Mouse (Mus musculus): Measurements from ENCODE around the gene Opa1. TPM values are rescaled to one million over a fixed set of nuclear protein-coding genes. Genes with fewer than 3 reads are reported as not detected.

Gene Opa1
- polyA plus RNA-seq, 1 experiment = 22.2 TPM

DNA sequence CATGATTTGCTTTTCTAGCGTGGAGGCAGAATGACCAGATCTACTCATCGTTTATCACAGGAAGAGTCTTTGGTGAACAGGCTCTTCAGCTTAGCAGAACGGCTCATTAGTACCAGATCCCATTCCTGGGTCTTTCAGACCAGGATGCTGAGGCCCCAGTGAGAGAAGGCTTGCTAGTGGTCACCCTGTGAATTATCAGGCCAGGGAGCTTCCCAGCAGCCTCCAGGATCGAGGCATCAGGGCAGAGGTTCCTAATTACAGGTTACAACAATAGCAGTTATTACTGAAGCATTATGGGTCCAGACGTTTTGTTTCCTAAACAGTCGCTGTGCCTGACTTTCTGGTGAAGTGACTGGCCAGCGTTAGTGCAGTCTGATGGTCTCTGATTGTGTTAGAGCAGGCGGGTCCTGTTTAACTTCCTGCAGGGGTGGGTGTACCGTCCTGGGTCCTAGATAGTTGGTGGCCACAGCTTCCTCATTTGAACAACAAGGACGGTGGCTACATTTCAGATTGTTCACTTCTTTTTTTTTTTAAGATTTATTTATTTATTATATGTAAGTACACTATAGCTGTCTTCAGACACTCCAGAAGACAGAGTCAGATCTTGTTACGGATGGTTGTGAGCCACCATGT lies 110.2 kb downstream of the Opa1 start:
- DNase-seq (ENCODE audit: low spot score) = no peak

DNA sequence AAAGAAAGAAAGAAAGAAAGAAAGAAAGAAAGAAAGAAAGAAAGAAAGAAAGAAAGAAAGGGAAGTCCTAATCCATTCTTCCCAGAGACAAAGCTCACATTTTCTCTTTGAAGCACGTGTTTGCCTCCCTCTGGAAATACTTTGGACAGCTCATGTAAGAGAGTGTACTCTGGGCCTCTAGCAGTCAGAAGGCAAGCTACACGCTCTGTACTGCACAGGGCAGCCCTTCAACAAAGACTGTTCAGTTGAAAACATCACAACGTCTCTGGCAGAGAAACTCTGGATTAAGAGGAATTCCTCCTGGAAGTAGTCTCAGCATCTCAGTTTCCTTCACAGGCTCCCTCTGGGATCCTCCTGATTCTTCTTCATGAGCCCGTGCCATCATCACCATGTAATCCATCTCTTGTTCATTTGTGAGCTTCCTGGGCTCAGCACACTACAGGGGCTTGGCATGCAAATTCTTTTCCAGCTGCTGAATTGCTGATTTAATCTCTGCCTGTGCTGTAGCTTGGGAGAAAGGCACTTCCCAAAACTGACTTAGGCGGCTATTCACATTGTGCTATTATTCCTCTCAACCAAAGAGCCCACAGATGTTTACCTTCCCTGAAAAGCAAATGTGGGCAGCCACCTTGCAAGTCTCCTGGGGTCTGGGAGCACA lies 114.0 kb downstream of the Opa1 start:
- DNase-seq (ENCODE audit: low spot score) = no peak

DNA sequence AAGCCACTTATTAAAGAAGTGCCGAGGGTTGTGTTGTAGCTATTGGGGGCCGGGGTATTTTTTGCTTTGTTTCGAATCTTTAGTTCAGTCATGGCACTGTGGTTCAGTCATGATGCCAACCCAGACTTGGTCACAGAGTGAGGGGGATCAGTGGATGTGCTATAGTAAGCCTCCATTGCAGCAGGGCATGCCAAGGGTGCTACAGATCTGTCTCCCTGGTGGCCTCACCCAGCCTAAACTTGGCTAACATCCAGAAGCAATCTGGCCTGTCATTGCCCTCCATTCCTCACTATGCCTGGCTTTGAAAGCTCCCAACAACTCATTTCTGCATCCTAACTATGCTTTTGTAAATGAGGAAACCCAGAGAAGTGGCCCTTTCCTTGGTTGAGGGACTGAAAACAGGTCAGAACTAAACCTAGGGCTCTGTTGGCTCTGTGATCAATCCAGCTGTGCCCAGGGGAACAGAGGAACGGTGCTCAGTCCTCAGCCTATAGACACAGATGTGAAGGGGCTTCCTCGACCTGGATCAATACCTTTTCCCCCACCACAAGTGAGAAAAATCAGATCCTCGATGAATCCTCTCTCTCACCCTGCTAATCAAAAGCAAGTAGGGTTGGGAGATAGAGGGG lies 114.8 kb downstream of the Opa1 start:
- DNase-seq (ENCODE audit: low spot score) = no peak

DNA sequence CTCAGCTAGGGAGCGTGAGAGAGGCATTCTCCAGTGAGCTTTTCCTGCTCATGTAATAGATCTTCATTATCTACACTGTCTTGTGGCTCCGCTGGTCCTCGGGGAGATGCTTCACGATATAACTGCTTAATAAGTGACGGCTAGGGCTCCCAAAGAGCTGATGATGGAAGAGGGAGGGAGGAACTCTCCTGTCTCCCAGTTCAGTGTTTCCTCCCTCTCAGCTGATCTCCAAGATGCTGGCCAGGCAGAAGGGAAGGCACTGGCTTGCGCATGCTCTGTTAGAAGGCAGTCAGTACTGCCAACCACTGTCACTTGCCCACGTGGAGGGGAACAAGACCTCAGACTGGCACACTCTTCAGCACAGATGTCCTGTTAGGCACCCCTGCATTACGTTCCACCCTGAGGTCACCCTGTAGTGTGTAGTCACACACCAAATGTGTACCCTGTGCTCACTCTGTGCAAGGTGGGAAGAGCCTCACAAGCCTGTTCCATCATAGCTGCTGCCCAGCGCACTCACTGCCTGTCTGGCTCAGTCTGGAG lies 115.4 kb downstream of the Opa1 start:
- no peak for DNase-seq (ENCODE audit: low spot score)

Other genes starting within 250 kb of the Opa1 start
- not detected in 2 replicates for gene Atp13a5, start 200.6 kb upstream of the Opa1 start, polyA plus RNA-seq (2012; rRNA removed)
- gene Atp13a4, start 34.5 kb upstream of the Opa1 start, polyA plus RNA-seq (2012; rRNA removed) = 0.23 TPM in 1 of 2 replicates, not detected in the other